Mouse (Mus musculus) C2C12 (cell line): ENCODE measurements around the gene Lsamp. TPM values are rescaled to one million over a fixed set of nuclear protein-coding genes. Genes with fewer than 3 reads are reported as not detected.

ENCODE experiments used
- H3K27me3 ChIP-seq: one replicate; pipeline ENCODE4 v1.6.1; 2011; ENCODE audit not compliant: control insufficient read depth, insufficient read depth, insufficient read length
- H3K36me3 ChIP-seq: one replicate; pipeline ENCODE4 v1.6.1; 2011; ENCODE audit not compliant: control insufficient read depth, insufficient read depth
- H3K4me3 ChIP-seq: one replicate; pipeline ENCODE4 v1.5.1; 2011; ENCODE audit warnings: mild to moderate bottlenecking, control low read depth; ENCODE audit not compliant: poor library complexity, insufficient read depth, severe bottlenecking
- H3K79me2 ChIP-seq: one replicate; pipeline ENCODE4 v1.6.1; 2011; ENCODE audit not compliant: control insufficient read depth, insufficient read depth
- H3K79me3 ChIP-seq: one replicate; pipeline ENCODE4 v1.6.1; 2011; ENCODE audit warnings: low read depth, control low read depth
- H3ac ChIP-seq: one replicate; pipeline ENCODE3; 2011; ENCODE audit warnings: low read depth; ENCODE audit not compliant: control insufficient read depth, insufficient read length
- CEBPB ChIP-seq: IDR thresholded peaks from one replicate; pipeline ENCODE4 v1.6.1; 2011; ENCODE audit warnings: low read depth, mild to moderate bottlenecking, control low read depth, moderate library complexity
- CTCF ChIP-seq: IDR thresholded peaks from one replicate; pipeline ENCODE4 v1.5.1; 2011; ENCODE audit not compliant: control insufficient read depth, insufficient read depth, insufficient read length
- FOSL1 ChIP-seq: IDR thresholded peaks from one replicate; pipeline ENCODE4 v1.8.0; 2011; ENCODE audit warnings: mild to moderate bottlenecking, low read length; ENCODE audit not compliant: poor library complexity, insufficient read depth, severe bottlenecking
- MAX ChIP-seq: IDR thresholded peaks from one replicate; pipeline ENCODE4 v1.6.1; 2011; ENCODE audit warnings: mild to moderate bottlenecking, control low read depth
- MYOD1 ChIP-seq: IDR thresholded peaks from one replicate; pipeline ENCODE4 v1.6.1; 2011; ENCODE audit warnings: low read depth; ENCODE audit not compliant: control insufficient read depth, insufficient read length
- MYOG ChIP-seq: IDR thresholded peaks from one replicate; pipeline ENCODE4 v1.6.1; 2011; ENCODE audit not compliant: control insufficient read depth, insufficient read length; ENCODE audit errors: extremely low read depth
- USF1 ChIP-seq: IDR thresholded peaks from one replicate; pipeline ENCODE4 v1.6.1; 2011; ENCODE audit warnings: low read depth, mild to moderate bottlenecking, control low read depth, moderate library complexity
- long read RNA-seq, 2 experiments: library from polyadenylated mRNA; unstranded; transcript quantifications; one replicate each; pipeline ENCODE4 v2.0.0; 2019 to 2020
- polyA plus RNA-seq: library from polyadenylated mRNA; unstranded; fragments of >200 nt; fragmentation: generic; extraction: Trizol; gene quantifications from one replicate; pipeline ENCODE4 v1.2.1, GENCODE M21; 2012; ENCODE audit warnings: missing spikeins

The Lsamp gene
- not detected for polyA plus RNA-seq
- long read RNA-seq, experiment 1 = 0 reads
- long read RNA-seq, experiment 2 = 0 reads

GRCm38 (mm10) chr16:39984205-39984634 is at the start of gene Lsamp:
Gene Lsamp, plus strand, starts transcription at chr16:39984361.
- no peak within 1 kb of the TSS for H3ac ChIP-seq
- no peak for TF ChIP-seq USF1
- TF ChIP-seq CEBPB = no peak
- no peak for TF ChIP-seq MAX
- TF ChIP-seq FOSL1 = no peak
- no peak for TF ChIP-seq CTCF
- TF ChIP-seq MYOD1 = no peak
- TF ChIP-seq MYOG = no peak
- H3K27me3 ChIP-seq = no peaks in the 10 kb centered on the region
- no peaks in the 10 kb centered on the region for H3K36me3 ChIP-seq
- no peaks in the 10 kb centered on the region for H3K79me3 ChIP-seq
- H3K79me2 ChIP-seq = no peaks in the 10 kb centered on the region
- no peak within 1 kb of the TSS for H3K4me3 ChIP-seq

- Histone ChIP-seq H3K4me3 (no peak overlapping the region), H3K27me3 (no peaks in the 10 kb centered on the region), H3K79me3 (no peaks in the 10 kb centered on the region), H3K36me3 (no peaks in the 10 kb centered on the region), H3K79me2 (no peaks in the 10 kb centered on the region), H3ac (no peak overlapping the region)
- no peak for TF ChIP-seq CTCF
- TF ChIP-seq MYOG = no peak
- TF ChIP-seq FOSL1 = no peak
- no peak for TF ChIP-seq USF1
- no peak for TF ChIP-seq MAX
- TF ChIP-seq CEBPB = no peak
- TF ChIP-seq MYOD1 = no peak
These were observed 26.5 kb upstream of the Lsamp start for GRCm38 (mm10) chr16:39957686-39958085.

GRCm38 (mm10) chr16:39972712-39973111 is 11.4 kb upstream of the Lsamp start:
- Histone ChIP-seq H3K4me3 (no peak overlapping the region), H3ac (no peak overlapping the region), H3K79me2 (no peaks in the 10 kb centered on the region), H3K36me3 (no peaks in the 10 kb centered on the region), H3K79me3 (no peaks in the 10 kb centered on the region), H3K27me3 (no peaks in the 10 kb centered on the region)
- TF ChIP-seq USF1 (no peak), CEBPB (no peak), CTCF (no peak), MAX (no peak)

GRCm38 (mm10) chr16:39984635-39985291 is 602 bp downstream of the Lsamp start:
- Histone ChIP-seq H3ac (no peak overlapping the region), H3K36me3 (no peaks in the 10 kb centered on the region), H3K79me2 (no peaks in the 10 kb centered on the region), H3K79me3 (no peaks in the 10 kb centered on the region), H3K4me3 (no peak overlapping the region), H3K27me3 (no peaks in the 10 kb centered on the region)
- TF ChIP-seq CTCF (no peak), USF1 (no peak), FOSL1 (no peak), MAX (no peak), MYOD1 (no peak), CEBPB (no peak), MYOG (no peak)

GRCm38 (mm10) chr16:39988466-39988865 is 4.3 kb downstream of the Lsamp start:
- H3K4me3 ChIP-seq = no peak overlapping the region
- H3ac ChIP-seq = no peak overlapping the region
- H3K79me2 ChIP-seq = no peaks in the 10 kb centered on the region
- H3K79me3 ChIP-seq = no peaks in the 10 kb centered on the region
- no peaks in the 10 kb centered on the region for H3K27me3 ChIP-seq
- no peaks in the 10 kb centered on the region for H3K36me3 ChIP-seq
- TF ChIP-seq MYOD1 = no peak
- TF ChIP-seq USF1 = no peak
- no peak for TF ChIP-seq MAX

- no peaks in the 10 kb centered on the region for H3K27me3 ChIP-seq
- no peaks in the 10 kb centered on the region for H3K79me3 ChIP-seq
- H3K36me3 ChIP-seq = no peaks in the 10 kb centered on the region
- TF ChIP-seq MYOD1 = no peak
- TF ChIP-seq MAX = no peak
- no peak for TF ChIP-seq USF1
- peak; percentile 74 for TF ChIP-seq CEBPB
- no peaks in the 10 kb centered on the region for H3K79me2 ChIP-seq
- H3K4me3 ChIP-seq = no peak overlapping the region
- H3ac ChIP-seq = no peak overlapping the region
These were observed 10.7 kb downstream of the Lsamp start for GRCm38 (mm10) chr16:39994821-39995220.
